Mouse (Mus musculus) hindbrain, embryonic 13.5 days (tissue): ENCODE results near the gene Bpifa1. TPM values are rescaled to one million over a fixed set of nuclear protein-coding genes. Genes with fewer than 3 reads are reported as not detected.
"Not testable (repeated sequence)": the region's sequence is repeated elsewhere in the genome, so short reads cannot be mapped to it uniquely, and the experiment has no call there.

ENCODE experiments used
- ATAC-seq: fragments of 200-750 bp; cut with Nextera tagmentation; 2 replicates; pipeline ENCODE4 v1.8.0; 2017; ENCODE audit warnings: moderate TSS enrichment; ENCODE audit not compliant: low FRiP score
- H3K27ac ChIP-seq: fragments of 300-500 bp; sonication (generic); 2 replicates; pipeline ENCODE4 v1.5.1; 2015; ENCODE audit warnings: inconsistent platforms, mild to moderate bottlenecking, moderate library complexity
- H3K27me3 ChIP-seq: fragments of 300-500 bp; sonication (generic); 2 replicates; pipeline ENCODE4 v1.6.1; 2015; ENCODE audit warnings: mild to moderate bottlenecking, inconsistent platforms
- H3K36me3 ChIP-seq: fragments of 300-500 bp; sonication (generic); 2 replicates; pipeline ENCODE4 v1.6.1; 2015; ENCODE audit warnings: mild to moderate bottlenecking, inconsistent platforms
- H3K4me1 ChIP-seq: fragments of 300-500 bp; sonication (generic); replicated peaks from 2 replicates; pipeline ENCODE4 v1.6.1; 2015; ENCODE audit warnings: inconsistent platforms
- H3K4me2 ChIP-seq: fragments of 300-500 bp; sonication (generic); 2 replicates; pipeline ENCODE4 v1.6.1; 2015; ENCODE audit warnings: inconsistent platforms, mild to moderate bottlenecking, moderate library complexity
- H3K4me3 ChIP-seq: fragments of 300-500 bp; sonication (generic); 2 replicates; pipeline ENCODE4 v1.5.1; 2015; ENCODE audit warnings: mild to moderate bottlenecking, inconsistent platforms
- H3K9ac ChIP-seq: fragments of 300-500 bp; sonication (generic); 2 replicates; pipeline ENCODE4 v1.6.1; 2015; ENCODE audit warnings: mild to moderate bottlenecking, inconsistent platforms
- H3K9me3 ChIP-seq: fragments of 300-500 bp; sonication (generic); 2 replicates; pipeline ENCODE4 v1.6.1; 2016; ENCODE audit warnings: inconsistent platforms
- WGBS: fragments of 180-500 bp; shearing (Covaris S2); methylation state at CpG from one replicate; pipeline ENCODE4 v1.1.7; 2015; 5-methylcytosine and 5-hydroxymethylcytosine counted together
- polyA plus RNA-seq: library from polyadenylated mRNA; unstranded; fragments of >200 nt; fragmentation: Nextera tagmentation; extraction: Ambion mirVana; gene quantifications from 2 replicates; pipeline ENCODE4 v1.2.1, GENCODE M21; 2015

Bpifa1 gene
- polyA plus RNA-seq, 1 experiment from 2014 or later: not detected

GRCm38 (mm10) chr2:154183061-154183460, 40.4 kb downstream of the Bpifa1 start:
- not testable (repeated sequence) for H3K36me3 ChIP-seq, H3K4me3 ChIP-seq, H3K4me1 ChIP-seq, H3K27me3 ChIP-seq, ATAC-seq, H3K9ac ChIP-seq, H3K4me2 ChIP-seq, H3K27ac ChIP-seq, H3K9me3 ChIP-seq
- 81% methylated on average over 4 of the region's 4 CpGs for WGBS

GRCm38 (mm10) chr2:154185319-154185718, 42.6 kb downstream of the Bpifa1 start:
- no peak overlapping the region for H3K4me2 ChIP-seq
- no peak overlapping the region for H3K9ac ChIP-seq
- ATAC-seq: no peak
- H3K36me3 ChIP-seq: no peaks in the 10 kb centered on the region
- WGBS: 94% methylated on average over 6 of the region's 6 CpGs
- no peak overlapping the region for H3K4me3 ChIP-seq
- H3K4me1 ChIP-seq: no peaks in the 10 kb centered on the region
- H3K9me3 ChIP-seq: no peaks in the 10 kb centered on the region
- H3K27ac ChIP-seq: no peak overlapping the region
- H3K27me3 ChIP-seq: no peaks in the 10 kb centered on the region

- WGBS: 82% methylated on average over 3 of the region's 3 CpGs
- Histone ChIP-seq H3K27ac (no peak overlapping the region), H3K9me3 (no peaks in the 10 kb centered on the region), H3K4me1 (no peaks in the 10 kb centered on the region), H3K4me2 (no peak overlapping the region), H3K4me3 (no peak overlapping the region), H3K9ac (no peak overlapping the region), H3K36me3 (no peaks in the 10 kb centered on the region), H3K27me3 (no peaks in the 10 kb centered on the region)
- ATAC-seq: no peak
Observed at GRCm38 (mm10) chr2:154185748-154186147, 43.1 kb downstream of the Bpifa1 start.

- WGBS: 45% methylated on average over 5 of the region's 5 CpGs
- Histone ChIP-seq H3K27ac (no peak overlapping the region), H3K27me3 (no peaks in the 10 kb centered on the region), H3K9me3 (no peaks in the 10 kb centered on the region), H3K4me3 (no peak overlapping the region), H3K4me2 (no peak overlapping the region), H3K9ac (no peak overlapping the region), H3K36me3 (no peaks in the 10 kb centered on the region), H3K4me1 (no peaks in the 10 kb centered on the region)
- ATAC-seq: no peak
Observed at GRCm38 (mm10) chr2:154187468-154187867, 44.8 kb downstream of the Bpifa1 start.

- Histone ChIP-seq H3K9me3 (no peaks in the 10 kb centered on the region), H3K9ac (no peak overlapping the region), H3K27ac (no peak overlapping the region), H3K36me3 (no peaks in the 10 kb centered on the region), H3K4me1 (no peaks in the 10 kb centered on the region), H3K4me2 (no peak overlapping the region), H3K4me3 (no peak overlapping the region), H3K27me3 (no peaks in the 10 kb centered on the region)
- 90% methylated on average over 7 of the region's 7 CpGs for WGBS
- no peak for ATAC-seq
Observed at GRCm38 (mm10) chr2:154189877-154190434, 47.3 kb downstream of the Bpifa1 start.

GRCm38 (mm10) chr2:154190546-154191258, 48.0 kb downstream of the Bpifa1 start, which contains the start of gene Bpifb1:
Gene Bpifb1 (plus strand): TSS chr2:154190818.
- Histone ChIP-seq H3K27ac (no peak within 1 kb of the TSS), H3K27me3 (no peaks in the 10 kb centered on the region), H3K36me3 (no peaks in the 10 kb centered on the region), H3K4me1 (no peaks in the 10 kb centered on the region), H3K9me3 (no peaks in the 10 kb centered on the region), H3K4me2 (no peak within 1 kb of the TSS), H3K4me3 (no peak within 1 kb of the TSS), H3K9ac (no peak within 1 kb of the TSS)
- 85% methylated on average over 11 of the region's 11 CpGs for WGBS
- ATAC-seq: no peak

- no peaks in the 10 kb centered on the region for H3K27me3 ChIP-seq
- no peaks in the 10 kb centered on the region for H3K9me3 ChIP-seq
- H3K9ac ChIP-seq: no peak overlapping the region
- H3K4me2 ChIP-seq: no peak overlapping the region
- ATAC-seq: no peak
- H3K4me1 ChIP-seq: no peaks in the 10 kb centered on the region
- no peaks in the 10 kb centered on the region for H3K36me3 ChIP-seq
- WGBS: 77% methylated on average over 2 of the region's 2 CpGs
- no peak overlapping the region for H3K27ac ChIP-seq
- no peak overlapping the region for H3K4me3 ChIP-seq
Observed at GRCm38 (mm10) chr2:154192141-154192540, 49.5 kb downstream of the Bpifa1 start.

- no peaks in the 10 kb centered on the region for H3K36me3 ChIP-seq
- H3K27ac ChIP-seq: no peak overlapping the region
- H3K27me3 ChIP-seq: no peaks in the 10 kb centered on the region
- H3K4me2 ChIP-seq: no peak overlapping the region
- H3K9me3 ChIP-seq: no peaks in the 10 kb centered on the region
- no peak overlapping the region for H3K9ac ChIP-seq
- WGBS: 88% methylated on average over 4 of the region's 4 CpGs
- H3K4me3 ChIP-seq: no peak overlapping the region
- H3K4me1 ChIP-seq: no peaks in the 10 kb centered on the region
- no peak for ATAC-seq
Observed at GRCm38 (mm10) chr2:154193071-154193470, 50.4 kb downstream of the Bpifa1 start.

GRCm38 (mm10) chr2:154193994-154194504, 51.4 kb downstream of the Bpifa1 start:
- Histone ChIP-seq H3K36me3 (no peaks in the 10 kb centered on the region), H3K9me3 (no peaks in the 10 kb centered on the region), H3K27me3 (no peaks in the 10 kb centered on the region), H3K4me1 (no peaks in the 10 kb centered on the region), H3K4me2 (no peak overlapping the region), H3K4me3 (no peak overlapping the region), H3K9ac (no peak overlapping the region), H3K27ac (no peak overlapping the region)
- no peak for ATAC-seq
- WGBS: 80% methylated on average over 5 of the region's 5 CpGs

GRCm38 (mm10) chr2:154197036-154197435, 54.4 kb downstream of the Bpifa1 start:
- 94% methylated on average over 9 of the region's 9 CpGs for WGBS
- no peak overlapping the region for H3K4me2 ChIP-seq
- no peak for ATAC-seq
- no peak overlapping the region for H3K4me3 ChIP-seq
- H3K27me3 ChIP-seq: no peaks in the 10 kb centered on the region
- no peaks in the 10 kb centered on the region for H3K9me3 ChIP-seq
- no peaks in the 10 kb centered on the region for H3K4me1 ChIP-seq
- H3K9ac ChIP-seq: no peak overlapping the region
- H3K36me3 ChIP-seq: no peaks in the 10 kb centered on the region
- H3K27ac ChIP-seq: no peak overlapping the region

Other genes starting within 250 kb of the Bpifa1 start
- gene Bpifb6, start 242.5 kb upstream of the Bpifa1 start, polyA plus RNA-seq: not detected in 2 replicates
- 0.12 TPM in 1 of 2 replicates, not detected in the other for gene Bpifb3, start 224.7 kb upstream of the Bpifa1 start, polyA plus RNA-seq
- gene Bpifb4, start 204.7 kb upstream of the Bpifa1 start, polyA plus RNA-seq: not detected in 2 replicates
- not detected in 2 replicates for gene Bpifa6, start 167.9 kb upstream of the Bpifa1 start, polyA plus RNA-seq
- gene Bpifa2, start 134.6 kb upstream of the Bpifa1 start, polyA plus RNA-seq: not detected in 2 replicates
- not detected in 2 replicates for gene Bpifa3, start 12.5 kb upstream of the Bpifa1 start, polyA plus RNA-seq
- gene Bpifa5, start 19.7 kb downstream of the Bpifa1 start, polyA plus RNA-seq: not detected in 2 replicates
- 0.27 TPM in 1 of 2 replicates, not detected in the other for gene Bpifb1, start 47.9 kb downstream of the Bpifa1 start, polyA plus RNA-seq
- gene Bpifb5, start 80.9 kb downstream of the Bpifa1 start, polyA plus RNA-seq: 0.26 and 0.39 TPM in 2 replicates
- not detected in 2 replicates for gene Bpifb9a, start 115.0 kb downstream of the Bpifa1 start, polyA plus RNA-seq
- gene Bpifb9b, start 164.3 kb downstream of the Bpifa1 start, polyA plus RNA-seq: not detected in 2 replicates
- 16.0 and 16.1 TPM in 2 replicates for gene Cdk5rap1, start 230.1 kb downstream of the Bpifa1 start, polyA plus RNA-seq